Mouse (Mus musculus) MEL (cell line): Measurements from ENCODE around the gene Pde1b.

Source experiments
- CTCF ChIP-seq, 3 experiments: IDR thresholded peaks in 2 of 3; conservative IDR thresholded peaks in 1 of 3; 2 replicates each; pipeline ENCODE4 v1.5.1; 2011 to 2012; ENCODE audit warnings: low read length in 3 of 3, low read depth in 2 of 3, mild to moderate bottlenecking in 2 of 3, improper control_type of control experiment in 1 of 3, inconsistent platforms in 1 of 3, mixed read lengths in 1 of 3, moderate library complexity in 1 of 3; ENCODE audit not compliant: control insufficient read depth in 1 of 3, insufficient read depth in 1 of 3, poor library complexity in 1 of 3, severe bottlenecking in 1 of 3
- EP300 ChIP-seq, 2 experiments: IDR thresholded peaks; 2 replicates each; pipeline ENCODE4 v1.6.1; 2011; ENCODE audit warnings: improper control_type of control experiment in 2 of 2, low read length in 2 of 2, low read depth in 1 of 2, mild to moderate bottlenecking in 1 of 2
- TBP ChIP-seq: IDR thresholded peaks from 2 replicates; pipeline ENCODE4 v1.8.0; 2011; ENCODE audit warnings: low read depth, low read length, improper control_type of control experiment
- USF1 ChIP-seq: IDR thresholded peaks from 2 replicates; pipeline ENCODE4 v1.6.1; 2014; ENCODE audit warnings: low read depth, mild to moderate bottlenecking, inconsistent platforms, low read length, improper control_type of control experiment, moderate library complexity
- ZC3H11A ChIP-seq: IDR thresholded peaks from 2 replicates; pipeline ENCODE4 v1.6.1; 2012; ENCODE audit warnings: low read depth, mild to moderate bottlenecking, inconsistent platforms, low read length, improper control_type of control experiment
- ZNF384 ChIP-seq: IDR thresholded peaks from 2 replicates; pipeline ENCODE4 v1.6.1; 2012; ENCODE audit warnings: low read depth, mild to moderate bottlenecking, inconsistent platforms, low read length, improper control_type of control experiment

- TF ChIP-seq CTCF (IDR thresholded peaks at IDR 0.05 in 2 of 3, conservative IDR thresholded peaks at IDR 0.05 in 1 of 3; ENCODE audit: control insufficient read depth in 1 of 3, insufficient read depth in 1 of 3, low read depth in 2 of 3, low read length in 3 of 3, poor library complexity in 1 of 3, severe bottlenecking in 1 of 3): no peak
- no peak for TF ChIP-seq TBP
- no peak for TF ChIP-seq USF1
- no peak for TF ChIP-seq EP300 (IDR thresholded peaks at IDR 0.05; ENCODE audit: low read depth in 1 of 2, low read length in 2 of 2)
- TF ChIP-seq ZNF384: no peak
- no peak for TF ChIP-seq ZC3H11A
Measured at GRCm38 (mm10) chr15:103564981-103565380, 62.1 kb downstream of the Pde1b start, which contains the start of gene Glycam1.
